Mouse (Mus musculus) C2C12 (cell line): Measurements from ENCODE around the gene Heg1.

Experiments
- CTCF ChIP-seq: IDR thresholded peaks from one replicate; pipeline ENCODE4 v1.5.1; 2011; ENCODE audit not compliant: control insufficient read depth, insufficient read depth, insufficient read length
- MAX ChIP-seq: IDR thresholded peaks from one replicate; pipeline ENCODE4 v1.6.1; 2011; ENCODE audit warnings: mild to moderate bottlenecking, control low read depth
- MYOG ChIP-seq: IDR thresholded peaks from one replicate; pipeline ENCODE4 v1.6.1; 2011; ENCODE audit not compliant: control insufficient read depth, insufficient read length; ENCODE audit errors: extremely low read depth
- USF1 ChIP-seq: IDR thresholded peaks from one replicate; pipeline ENCODE4 v1.6.1; 2011; ENCODE audit warnings: low read depth, mild to moderate bottlenecking, control low read depth, moderate library complexity

- TF ChIP-seq CTCF, result no peak
- TF ChIP-seq USF1, result no peak
- TF ChIP-seq MAX, result no peak
- no peak for TF ChIP-seq MYOG
Observed at GRCm38 (mm10) chr16:33714271-33714670, 30.1 kb downstream of the Heg1 start.
